Mouse (Mus musculus) stomach, postnatal 0 days (tissue): ENCODE measurements around the gene Cdc42ep4. TPM values are rescaled to one million over a fixed set of nuclear protein-coding genes. Genes with fewer than 3 reads are reported as not detected.

Source experiments
- ATAC-seq: fragments of 200-750 bp; cut with Nextera tagmentation; 2 replicates; pipeline ENCODE4 v1.8.0; 2017; ENCODE audit not compliant: low FRiP score, low TSS enrichment
- DNase-seq: peaks from one replicate; pipeline ENCODE4 v3.0.0-alpha.2; 2016; ENCODE audit warnings: low spot score
- H3K27ac ChIP-seq: fragments of 300-500 bp; sonication (generic); replicated peaks from 2 replicates; pipeline ENCODE4 v1.5.1; 2014; ENCODE audit warnings: mild to moderate bottlenecking, control low read depth
- H3K27me3 ChIP-seq: fragments of 300-500 bp; sonication (generic); 2 replicates; pipeline ENCODE4 v1.6.1; 2014; ENCODE audit warnings: low read length; ENCODE audit not compliant: control insufficient read depth, insufficient read depth
- H3K36me3 ChIP-seq: fragments of 300-500 bp; sonication (generic); 2 replicates; pipeline ENCODE4 v1.6.1; 2014; ENCODE audit warnings: low read length, mixed read lengths; ENCODE audit not compliant: control insufficient read depth, insufficient read depth
- H3K4me1 ChIP-seq: fragments of 300-500 bp; sonication (generic); replicated peaks from 2 replicates; pipeline ENCODE4 v1.6.1; 2014; ENCODE audit warnings: antibody characterized with exemption; ENCODE audit not compliant: control insufficient read depth, insufficient read depth
- H3K4me2 ChIP-seq: fragments of 300-500 bp; sonication (generic); replicated peaks from 2 replicates; pipeline ENCODE4 v1.6.1; 2014; ENCODE audit warnings: low read depth, mild to moderate bottlenecking, control low read depth, moderate library complexity
- H3K4me3 ChIP-seq: fragments of 300-500 bp; sonication (generic); 2 replicates; pipeline ENCODE4 v1.5.1; 2014; ENCODE audit warnings: low read depth, low read length, control low read depth
- H3K9ac ChIP-seq: fragments of 300-500 bp; sonication (generic); 2 replicates; pipeline ENCODE4 v1.6.1; 2014; ENCODE audit warnings: mild to moderate bottlenecking, low read length, control low read depth, mixed read lengths
- H3K9me3 ChIP-seq: fragments of 300-500 bp; sonication (generic); 2 replicates; pipeline ENCODE4 v1.6.1; 2016; ENCODE audit warnings: low read length; ENCODE audit not compliant: control insufficient read depth
- CTCF ChIP-seq: IDR thresholded peaks from 2 replicates; pipeline ENCODE4 v1.5.1; 2016; ENCODE audit warnings: antibody characterized with exemption, low read depth, mild to moderate bottlenecking, moderate library complexity
- EP300 ChIP-seq: optimal IDR thresholded peaks from 2 replicates; pipeline ENCODE3; 2016; ENCODE audit warnings: antibody characterized with exemption
- WGBS: fragments of 180-500 bp; shearing (Covaris S2); extraction: QIAGEN DNeasy Blood & Tissue Kit; methylation state at CpG from one replicate; pipeline ENCODE4 v1.1.7; 2014; 5-methylcytosine and 5-hydroxymethylcytosine counted together
- polyA plus RNA-seq: library from polyadenylated mRNA; unstranded; fragments of >200 nt; fragmentation: Nextera tagmentation; extraction: Ambion mirVana; gene quantifications from 2 replicates; pipeline ENCODE4 v1.2.1, GENCODE M21; 2015

The Cdc42ep4 gene
- polyA plus RNA-seq, 1 experiment from 2014 or later, result 28.9 TPM

GRCm38 (mm10) chr11:113754845-113755244 lies 3.2 kb upstream of the Cdc42ep4 start:
- no peaks in the 10 kb centered on the region for H3K36me3 ChIP-seq
- no peaks in the 10 kb centered on the region for H3K27me3 ChIP-seq
- 50% methylated on average over 9 of the region's 9 CpGs for WGBS
- H3K4me2 ChIP-seq, result no peak overlapping the region
- ATAC-seq (no peak), DNase-seq (no peak)
- peaks cover 3% of the 10 kb centered on the region; the same call in 1 of the 2 replicates for H3K4me1 ChIP-seq
- H3K27ac ChIP-seq, result peak overlapping the region; percentile 73
- no peak overlapping the region for H3K4me3 ChIP-seq
- H3K9me3 ChIP-seq, result no peaks in the 10 kb centered on the region
- TF ChIP-seq EP300 (peak; percentile 61), CTCF (no peak)
- no peak overlapping the region for H3K9ac ChIP-seq

GRCm38 (mm10) chr11:113752685-113753430 lies 1.2 kb upstream of the Cdc42ep4 start:
- Histone ChIP-seq H3K4me3 (no peak overlapping the region), H3K36me3 (no peaks in the 10 kb centered on the region), H3K4me1 (peaks cover 18% of the 10 kb centered on the region), H3K27me3 (no peaks in the 10 kb centered on the region), H3K9me3 (no peaks in the 10 kb centered on the region), H3K4me2 (no peak overlapping the region), H3K9ac (no peak overlapping the region), H3K27ac (peak overlapping the region; percentile 99; the same call in 1 of the 2 replicates)
- TF ChIP-seq EP300 (no peak), CTCF (no peak)
- 95% methylated on average over 10 of the region's 10 CpGs for WGBS
- no peak for DNase-seq
- no peak for ATAC-seq

DNA sequence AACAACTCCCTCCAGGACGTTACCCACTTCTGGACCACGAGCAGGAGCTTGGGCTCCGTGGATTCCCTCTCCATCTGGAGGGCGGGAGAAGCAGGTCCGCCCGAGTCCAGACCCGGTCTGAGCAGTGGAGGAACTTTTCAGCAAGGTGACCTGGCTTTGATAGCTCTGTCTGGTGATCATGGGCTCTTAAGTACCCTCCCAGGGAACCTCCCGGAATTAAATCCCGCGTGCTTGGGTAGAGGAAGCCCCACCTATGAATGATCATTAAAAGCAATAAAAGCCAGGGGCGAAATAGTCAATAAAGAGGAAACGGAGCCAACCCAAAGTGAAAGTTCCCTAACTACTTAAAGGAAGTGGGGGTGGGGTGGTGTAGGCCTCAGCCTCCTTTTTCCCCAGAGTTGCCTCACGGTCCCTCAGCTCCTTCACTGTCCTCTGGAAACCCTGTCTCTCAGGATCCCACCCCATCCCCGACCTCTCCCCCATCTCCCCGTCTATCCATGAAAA lies 529 bp upstream of the Cdc42ep4 start:
- Histone ChIP-seq H3K9me3 (no peaks in the 10 kb centered on the region), H3K27ac (peak overlapping the region; percentile 99), H3K4me3 (peak overlapping the region; percentile 79), H3K27me3 (no peaks in the 10 kb centered on the region), H3K4me2 (peak overlapping the region; percentile 82), H3K36me3 (no peaks in the 10 kb centered on the region), H3K9ac (peak overlapping the region; percentile 94), H3K4me1 (peaks cover 21% of the 10 kb centered on the region)
- WGBS, result 18% methylated on average over 15 of the region's 15 CpGs
- ATAC-seq (no peak; the same call in 1 of the 2 replicates), DNase-seq (no peak)
- no peak for TF ChIP-seq CTCF
- TF ChIP-seq EP300, result no peak

GRCm38 (mm10) chr11:113750571-113751483 lies 854 bp downstream of the Cdc42ep4 start:
- Histone ChIP-seq H3K36me3 (no peaks in the 10 kb centered on the region), H3K4me3 (peak overlapping the region; percentile 79), H3K9me3 (no peaks in the 10 kb centered on the region), H3K27ac (peak overlapping the region; percentile 99), H3K4me1 (peaks cover 26% of the 10 kb centered on the region), H3K27me3 (no peaks in the 10 kb centered on the region), H3K9ac (peak overlapping the region; percentile 94), H3K4me2 (peak overlapping the region; percentile 82)
- DNase-seq (peak; percentile 93), ATAC-seq (peak; percentile 79)
- TF ChIP-seq EP300, result no peak
- TF ChIP-seq CTCF, result peak; percentile 73
- under 1% methylated on average over 62 of the region's 67 CpGs for WGBS

DNA sequence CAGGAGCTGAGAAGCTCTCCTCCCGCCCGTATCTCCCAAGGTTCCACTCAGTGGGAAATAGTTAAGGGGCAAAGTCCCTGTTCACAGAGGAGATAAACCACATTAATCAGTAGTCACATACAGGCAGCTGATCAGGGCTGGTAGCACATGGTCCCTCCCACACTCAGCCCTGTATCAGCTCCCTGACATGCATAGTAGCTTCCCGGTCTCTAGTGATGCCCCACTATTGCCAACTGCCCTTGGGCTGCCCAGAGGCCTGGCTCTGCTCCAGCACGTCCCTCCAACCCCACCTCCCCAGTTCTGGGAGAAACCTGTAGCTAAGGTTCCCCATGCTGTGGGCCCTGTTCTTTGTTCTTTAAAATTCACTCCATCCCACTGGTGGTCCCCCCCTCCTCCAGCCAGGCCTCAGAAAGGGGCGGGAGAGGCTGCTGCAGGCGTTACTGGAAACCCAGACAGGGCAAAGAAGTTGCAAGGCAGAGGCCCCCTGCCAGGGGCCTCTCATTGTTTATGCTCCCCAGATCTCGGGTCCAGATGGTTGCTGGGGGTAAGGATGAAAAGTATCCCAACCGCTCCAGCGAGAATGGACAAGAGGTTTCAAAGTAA lies 1.8 kb downstream of the Cdc42ep4 start:
- DNase-seq (peak; percentile 67), ATAC-seq (peak; percentile 54)
- WGBS, result 3% methylated on average over 9 of the region's 9 CpGs
- peak overlapping the region; percentile 94 for H3K9ac ChIP-seq
- no peaks in the 10 kb centered on the region for H3K9me3 ChIP-seq
- H3K4me1 ChIP-seq, result peaks cover 26% of the 10 kb centered on the region
- peak overlapping the region; percentile 99 for H3K27ac ChIP-seq
- TF ChIP-seq EP300, result no peak
- no peak for TF ChIP-seq CTCF
- H3K36me3 ChIP-seq, result no peaks in the 10 kb centered on the region
- peak overlapping the region; percentile 82 for H3K4me2 ChIP-seq
- peak overlapping the region; percentile 79 for H3K4me3 ChIP-seq
- H3K27me3 ChIP-seq, result no peaks in the 10 kb centered on the region
